9 mouse cellular contexts compared by ENCODE assay signal in the genomic region with DNA sequence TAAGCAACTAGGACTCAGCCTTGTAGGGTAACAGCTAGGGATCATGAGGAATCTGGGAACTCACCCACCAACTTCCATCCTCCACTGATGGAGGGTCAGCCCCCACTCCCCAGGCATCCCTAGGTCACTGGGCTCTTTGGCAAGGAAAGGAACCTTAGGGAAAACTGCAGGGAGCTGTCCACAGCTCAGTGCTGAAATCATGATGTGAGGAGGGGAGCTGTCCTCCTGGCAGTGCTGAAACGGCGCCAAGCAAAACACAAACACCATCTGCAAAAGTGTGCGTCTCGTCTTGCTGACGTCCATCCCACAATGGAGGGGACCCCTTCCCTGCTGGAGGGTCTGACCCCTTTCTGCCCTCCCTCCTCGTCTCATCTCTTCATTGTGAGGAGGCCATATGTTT.
DNase-seq lines count a peak whose midpoint lies in the region; ATAC-seq and TF ChIP-seq lines count a peak whose summit lies in the region.
"Had no signal": no experiment of that assay in that cellular context is flagged by ENCODE, and none has a peak within 500 bp of the region (broad histone marks: within the 10 kb centered on the region; RNA-seq: fewer than 3 reads in every experiment).

No protein-coding gene starts in this region.

- H3K4me3 ChIP-seq in hindbrain, embryonic 10.5 days, result no peak overlapping the region
- no peak overlapping the region for H3K4me3 ChIP-seq in hindbrain, embryonic 16.5 days (ENCODE audit: low read length)
- H3K4me3 ChIP-seq in ES-Bruce4 (ENCODE audit: low read depth, low read length), result no peak overlapping the region
- H3K4me3 ChIP-seq: midbrain, embryonic 12.5 days had no signal

- peaks cover 8% of the 10 kb centered on the region; the same call in 1 of the 2 replicates for H3K9me3 ChIP-seq in hindbrain, embryonic 10.5 days
- H3K9me3 ChIP-seq in hindbrain, embryonic 16.5 days (ENCODE audit: control insufficient read depth, low read length), result 0 out of 2 replicates have a peak, but pooled peaks cover 2% of the 10 kb centered on the region
- H3K9me3 ChIP-seq in ES-Bruce4 (replicated peaks; ENCODE audit: control insufficient read depth, insufficient read depth, low read length, poor library complexity, severe bottlenecking), result no peaks in the 10 kb centered on the region
- H3K9me3 ChIP-seq: midbrain, embryonic 12.5 days had no signal

- H3K36me3 ChIP-seq in hindbrain, embryonic 10.5 days, result no peaks in the 10 kb centered on the region
- H3K36me3 ChIP-seq in hindbrain, embryonic 16.5 days (ENCODE audit: control insufficient read depth, insufficient read depth, low read length), result no peaks in the 10 kb centered on the region
- H3K36me3 ChIP-seq in ES-Bruce4 (ENCODE audit: control insufficient read depth, insufficient read depth, low read length, poor library complexity, severe bottlenecking), result no peaks in the 10 kb centered on the region
- H3K36me3 ChIP-seq: midbrain, embryonic 12.5 days had no signal

- no peaks in the 10 kb centered on the region for H3K27me3 ChIP-seq in hindbrain, embryonic 10.5 days (ENCODE audit: insufficient read depth, poor library complexity, severe bottlenecking)
- H3K27me3 ChIP-seq in hindbrain, embryonic 16.5 days (replicated peaks; ENCODE audit: control insufficient read depth, insufficient read depth, low read length), result no peaks in the 10 kb centered on the region
- no peaks in the 10 kb centered on the region for H3K27me3 ChIP-seq in ES-Bruce4 (ENCODE audit: control insufficient read depth, insufficient read depth, low read length, poor library complexity, severe bottlenecking)
- H3K27me3 ChIP-seq: midbrain, embryonic 12.5 days had no signal

- TF ChIP-seq POLR2A in ES-Bruce4 (IDR thresholded peaks at IDR 0.05; ENCODE audit: insufficient read depth, low read length), result no peak
- no peak for TF ChIP-seq POLR2A in brain, embryonic 14.5 days (IDR thresholded peaks at IDR 0.05; ENCODE audit: borderline replicate concordance, extremely low read depth, insufficient read depth, insufficient read length, poor library complexity, severe bottlenecking)

- H3K27ac ChIP-seq in hindbrain, embryonic 10.5 days, result no peak overlapping the region
- H3K27ac ChIP-seq in hindbrain, embryonic 16.5 days (ENCODE audit: low read depth, low read length), result no peak overlapping the region
- H3K27ac ChIP-seq in ES-Bruce4 (ENCODE audit: insufficient read depth, low read length), result no peak overlapping the region
- H3K27ac ChIP-seq: midbrain, embryonic 12.5 days had no signal

- peak; percentile 6 for TF ChIP-seq CTCF in ES-Bruce4 (IDR thresholded peaks at IDR 0.05; ENCODE audit: low read depth, low read length)
- no peak for TF ChIP-seq CTCF in brain, embryonic 14.5 days (IDR thresholded peaks at IDR 0.05; ENCODE audit: borderline replicate concordance, extremely low read depth, insufficient read depth, insufficient read length)

- no peak overlapping the region for H3K9ac ChIP-seq in hindbrain, embryonic 16.5 days (ENCODE audit: low read depth, low read length)
- H3K9ac ChIP-seq in ES-Bruce4 (ENCODE audit: low read depth, poor library complexity, severe bottlenecking), result no peak overlapping the region
- H3K9ac ChIP-seq: midbrain, embryonic 12.5 days had no signal

- H3K4me2 ChIP-seq in hindbrain, embryonic 16.5 days (ENCODE audit: low read length), result no peak overlapping the region
- H3K4me2 ChIP-seq: midbrain, embryonic 12.5 days had no signal

- no peaks in the 10 kb centered on the region for H3K4me1 ChIP-seq in hindbrain, embryonic 10.5 days (replicated peaks)
- H3K4me1 ChIP-seq in hindbrain, embryonic 16.5 days (ENCODE audit: control insufficient read depth, insufficient read depth, low read depth, low read length), result peaks cover 4% of the 10 kb centered on the region; the same call in 1 of the 2 replicates
- H3K4me1 ChIP-seq in ES-Bruce4 (ENCODE audit: control insufficient read depth, insufficient read depth, low read length), result no peaks in the 10 kb centered on the region

- DNase-seq in hindbrain, embryonic 10.5 days (ENCODE audit: low spot score), result peak; percentile 61
- peak; percentile 64 for DNase-seq in brain, embryonic 14.5 days (ENCODE audit: low read depth)
- DNase-seq in kidney, adult 8-10 months, result peak; percentile 14 to 59
- peak; percentile 87 for DNase-seq in mesoderm, embryonic 11.5 days (ENCODE audit: low read depth, low spot score)
- peak; percentile 17 to 49 for DNase-seq in urinary bladder, postnatal 36 days (ENCODE audit: low spot score in 2 of 2)

- WGBS in hindbrain, embryonic 10.5 days, result 27% methylated on average over 6 of the region's 6 CpGs
- WGBS in hindbrain, embryonic 16.5 days, result 25% methylated on average over 6 of the region's 6 CpGs

- no peak for TF ChIP-seq EP300 in ES-Bruce4 (IDR thresholded peaks at IDR 0.05; ENCODE audit: insufficient read depth, low read depth, low read length)

- ATAC-seq in hindbrain, embryonic 16.5 days, result no peak
- no peak for ATAC-seq in erythroid progenitor cell, adult 5-6 weeks (replicated peaks; ENCODE audit: low FRiP score, poor library complexity, severe bottlenecking)

Comparison
In these comparisons a context has a peak if more than half of its experiments do, and no peak if none do; other contexts are left out.
1. DNase-seq: peak in every context shown above with its lines; median percentile 87 in mesoderm, embryonic 11.5 days; 64 in brain, embryonic 14.5 days; 61 in hindbrain, embryonic 10.5 days; 36 in kidney, adult 8-10 months; 33 in urinary bladder, postnatal 36 days.